Mouse (Mus musculus) hindbrain, embryonic 12.5 days (tissue): ENCODE measurements around the gene Gpa33. TPM values are rescaled to one million over a fixed set of nuclear protein-coding genes. Genes with fewer than 3 reads are reported as not detected.
"Not testable (repeated sequence)": the region's sequence is repeated elsewhere in the genome, so short reads cannot be mapped to it uniquely, and the experiment has no call there.

Experiments
- ATAC-seq: fragments of 200-750 bp; cut with Nextera tagmentation; 2 replicates; pipeline ENCODE4 v1.8.0; 2017; ENCODE audit warnings: moderate TSS enrichment; ENCODE audit not compliant: low FRiP score
- H3K27ac ChIP-seq: fragments of 300-500 bp; sonication (generic); 2 replicates; pipeline ENCODE4 v1.5.1; 2016; ENCODE audit warnings: mild to moderate bottlenecking
- H3K27me3 ChIP-seq: fragments of 300-500 bp; sonication (generic); 2 replicates; pipeline ENCODE4 v1.6.1; 2016; ENCODE audit warnings: mild to moderate bottlenecking
- H3K36me3 ChIP-seq: fragments of 300-500 bp; sonication (generic); 2 replicates; pipeline ENCODE4 v1.6.1; 2016; ENCODE audit warnings: mild to moderate bottlenecking
- H3K4me1 ChIP-seq: fragments of 300-500 bp; sonication (generic); 2 replicates; pipeline ENCODE4 v1.6.1; 2016
- H3K4me2 ChIP-seq: fragments of 300-500 bp; sonication (generic); replicated peaks from 2 replicates; pipeline ENCODE4 v1.6.1; 2016; ENCODE audit warnings: mild to moderate bottlenecking
- H3K4me3 ChIP-seq: fragments of 300-500 bp; sonication (generic); 2 replicates; pipeline ENCODE4 v1.5.1; 2016; ENCODE audit warnings: mild to moderate bottlenecking
- H3K9ac ChIP-seq: fragments of 300-500 bp; sonication (generic); 2 replicates; pipeline ENCODE4 v1.6.1; 2016; ENCODE audit warnings: mild to moderate bottlenecking, moderate library complexity
- H3K9me3 ChIP-seq: fragments of 300-500 bp; sonication (generic); replicated peaks from 2 replicates; pipeline ENCODE4 v1.6.1; 2016; ENCODE audit warnings: mild to moderate bottlenecking
- WGBS: fragments of 180-500 bp; shearing (Covaris S2); methylation state at CpG from one replicate; pipeline ENCODE4 v1.1.7; 2016; 5-methylcytosine and 5-hydroxymethylcytosine counted together
- polyA plus RNA-seq: library from polyadenylated mRNA; unstranded; fragments of >200 nt; fragmentation: Nextera tagmentation; extraction: Ambion mirVana; gene quantifications from 2 replicates; pipeline ENCODE4 v1.2.1, GENCODE M21; 2016

The Gpa33 gene
- polyA plus RNA-seq, 1 experiment from 2014 or later, result 0.12 TPM

DNA sequence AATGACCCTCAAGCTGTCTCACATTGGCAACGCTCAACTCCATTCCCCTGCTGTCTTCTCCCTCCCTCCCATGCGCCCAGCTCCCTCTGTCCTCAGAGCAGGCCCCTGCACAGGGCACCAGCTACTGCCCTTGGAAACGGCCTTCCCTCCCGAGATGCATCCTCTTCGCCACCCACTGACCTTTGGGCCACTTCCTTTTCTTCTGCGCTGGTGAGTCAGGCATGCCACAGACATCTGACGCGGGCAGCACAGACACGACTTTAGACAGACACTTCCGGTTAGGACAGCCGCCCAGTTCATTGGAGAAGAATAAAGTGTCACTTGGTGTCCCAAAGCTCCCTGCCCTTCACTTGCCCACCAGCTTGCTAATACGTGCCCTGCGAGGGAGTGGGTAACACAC is 8.1 kb downstream of the Gpa33 start:
- Histone ChIP-seq H3K4me1 (peaks cover 14% of the 10 kb centered on the region), H3K9me3 (no peaks in the 10 kb centered on the region), H3K27me3 (peaks cover 3% of the 10 kb centered on the region; the same call in 1 of the 2 replicates), H3K36me3 (no peaks in the 10 kb centered on the region), H3K27ac (no peak overlapping the region), H3K9ac (no peak overlapping the region), H3K4me3 (no peak overlapping the region), H3K4me2 (no peak overlapping the region)
- ATAC-seq, result no peak
- WGBS, result 68% methylated on average over 13 of the region's 13 CpGs

DNA sequence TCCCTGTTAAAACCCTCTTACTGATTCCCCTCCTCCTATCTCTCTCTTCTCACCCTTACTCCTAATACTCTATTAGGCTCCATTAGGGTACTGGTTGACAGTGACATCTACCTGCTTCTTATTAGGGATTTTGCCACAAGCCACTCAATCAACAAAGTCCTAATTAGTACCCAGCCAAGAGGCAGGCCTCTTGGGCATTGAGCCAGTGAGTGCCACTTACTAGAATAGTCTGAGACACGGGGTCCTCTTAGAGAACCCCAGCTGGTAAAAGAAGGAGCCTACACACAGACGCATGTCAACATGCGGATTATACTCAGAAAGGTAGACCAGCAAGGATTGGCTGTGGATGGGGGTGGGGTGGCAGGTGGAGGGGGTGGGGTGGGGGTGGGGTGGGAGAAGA is 9.1 kb downstream of the Gpa33 start:
- Histone ChIP-seq H3K4me2 (no peak overlapping the region), H3K27me3 (peaks cover 3% of the 10 kb centered on the region; the same call in 1 of the 2 replicates), H3K9me3 (no peaks in the 10 kb centered on the region), H3K4me3 (no peak overlapping the region), H3K9ac (no peak overlapping the region), H3K4me1 (peaks cover 14% of the 10 kb centered on the region), H3K36me3 (no peaks in the 10 kb centered on the region), H3K27ac (no peak overlapping the region)
- WGBS, result 71% methylated on average over 3 of the region's 3 CpGs
- no peak for ATAC-seq

DNA sequence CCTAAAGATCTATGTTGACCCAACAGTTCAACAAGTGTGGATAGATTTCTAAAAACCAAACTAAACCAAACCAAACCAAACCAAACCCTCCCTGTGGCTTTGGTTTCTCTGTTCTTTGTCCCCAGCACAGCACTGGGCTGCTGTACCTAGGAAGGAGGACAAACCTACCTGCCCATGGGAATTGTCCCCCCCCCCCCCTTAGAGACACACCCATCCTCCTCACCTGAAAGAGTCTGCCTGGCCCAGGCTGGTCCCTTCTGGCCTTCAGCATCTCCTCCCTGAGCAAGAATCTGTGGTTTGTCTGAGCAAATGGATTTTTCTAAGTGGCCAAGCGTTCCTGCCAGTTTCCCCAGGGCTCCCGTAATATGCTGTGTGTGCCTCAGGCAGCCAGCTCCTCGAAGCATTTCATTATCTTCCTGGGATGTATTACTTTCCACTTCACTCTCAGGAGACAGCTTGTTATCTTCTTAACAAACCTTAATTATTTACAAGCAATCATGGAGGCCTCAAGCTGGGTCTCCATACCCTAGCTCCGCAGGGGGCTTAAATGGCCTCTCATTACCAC is 9.7 kb downstream of the Gpa33 start:
- H3K27ac ChIP-seq, result no peak overlapping the region
- no peak overlapping the region for H3K4me3 ChIP-seq
- no peak overlapping the region for H3K4me2 ChIP-seq
- ATAC-seq, result peak; percentile 58; the same call in 1 of the 2 replicates
- peaks cover 14% of the 10 kb centered on the region for H3K4me1 ChIP-seq
- H3K9me3 ChIP-seq, result no peaks in the 10 kb centered on the region
- H3K9ac ChIP-seq, result no peak overlapping the region
- no peaks in the 10 kb centered on the region for H3K36me3 ChIP-seq
- peaks cover 3% of the 10 kb centered on the region; the same call in 1 of the 2 replicates for H3K27me3 ChIP-seq
- WGBS, result 49% methylated on average over 4 of the region's 4 CpGs

DNA sequence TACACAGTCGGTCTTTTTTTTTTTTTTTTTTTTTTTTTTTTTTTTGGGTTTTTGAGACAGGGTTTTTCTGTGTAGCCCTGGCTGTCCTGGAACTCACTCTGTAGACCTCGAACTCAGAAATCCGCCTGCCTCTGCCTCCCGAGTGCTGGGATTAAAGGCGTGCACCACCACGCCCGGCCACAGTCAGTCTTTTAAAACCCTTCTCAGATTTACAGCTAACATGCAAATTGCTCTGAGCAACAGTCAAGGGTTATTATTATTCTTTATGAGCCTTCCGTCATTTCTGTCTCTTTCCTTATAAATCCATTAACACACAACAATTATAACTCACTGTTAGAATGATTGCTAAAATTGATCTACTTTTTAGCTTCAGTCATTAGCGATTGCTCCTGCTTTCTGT is 11.8 kb downstream of the Gpa33 start:
- H3K27ac ChIP-seq, H3K4me2 ChIP-seq, H3K36me3 ChIP-seq, H3K27me3 ChIP-seq, H3K9me3 ChIP-seq, H3K4me3 ChIP-seq, H3K4me1 ChIP-seq, H3K9ac ChIP-seq, ATAC-seq: not testable (repeated sequence)
- 96% methylated on average over 9 of the region's 9 CpGs for WGBS

DNA sequence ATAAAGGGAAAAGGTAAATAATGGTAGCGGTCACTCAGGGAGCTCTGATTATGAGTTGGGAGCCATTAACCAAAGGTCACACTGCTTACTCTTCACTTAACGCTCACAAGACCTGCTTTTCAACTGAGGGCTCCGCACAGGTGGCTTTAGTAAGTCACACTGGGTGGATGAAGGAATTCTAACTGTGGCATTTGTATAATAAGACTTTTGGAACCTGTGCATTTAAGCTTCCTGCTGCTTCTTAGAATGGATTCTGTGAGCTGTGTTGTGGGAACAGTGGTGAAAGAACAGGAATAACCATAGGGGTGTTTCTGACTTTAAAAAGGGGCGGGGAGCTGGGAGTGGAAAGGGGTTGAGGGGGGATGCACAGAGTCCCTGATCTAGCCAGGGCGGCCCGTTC is 12.3 kb downstream of the Gpa33 start:
- Histone ChIP-seq H3K9ac (no peak overlapping the region), H3K27ac (no peak overlapping the region), H3K4me1 (peaks cover 8% of the 10 kb centered on the region; the same call in 1 of the 2 replicates), H3K36me3 (no peaks in the 10 kb centered on the region), H3K9me3 (no peaks in the 10 kb centered on the region), H3K27me3 (peaks cover 3% of the 10 kb centered on the region; the same call in 1 of the 2 replicates), H3K4me2 (no peak overlapping the region), H3K4me3 (no peak overlapping the region)
- 86% methylated on average over 6 of the region's 6 CpGs for WGBS
- no peak for ATAC-seq

DNA sequence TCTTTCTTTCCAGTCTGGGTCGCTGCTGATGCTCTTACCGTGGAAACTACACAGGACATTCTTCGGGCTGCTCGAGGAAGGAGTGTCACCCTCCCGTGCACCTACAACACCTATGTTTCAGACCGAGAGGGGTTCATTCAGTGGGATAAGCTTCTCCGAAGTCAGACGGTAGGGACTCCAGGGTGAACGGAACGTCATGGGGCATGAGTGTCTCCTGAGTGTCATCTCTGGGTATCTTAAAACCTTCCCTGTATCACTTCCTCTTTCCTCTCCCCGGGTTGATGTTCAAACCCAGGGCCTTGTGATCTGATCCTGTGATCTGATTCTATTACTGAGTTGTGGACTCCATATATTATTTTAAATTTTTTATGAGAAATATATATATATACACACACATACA is 16.6 kb downstream of the Gpa33 start:
- H3K27ac ChIP-seq, result no peak overlapping the region
- H3K9me3 ChIP-seq, result no peaks in the 10 kb centered on the region
- no peaks in the 10 kb centered on the region for H3K36me3 ChIP-seq
- no peak overlapping the region for H3K9ac ChIP-seq
- H3K27me3 ChIP-seq, result 0 out of 2 replicates have a peak, but pooled peaks cover 3% of the 10 kb centered on the region
- H3K4me3 ChIP-seq, result no peak overlapping the region
- WGBS, result 89% methylated on average over 11 of the region's 11 CpGs
- H3K4me2 ChIP-seq, result no peak overlapping the region
- no peaks in the 10 kb centered on the region; the same call in 1 of the 2 replicates for H3K4me1 ChIP-seq
- ATAC-seq, result no peak

DNA sequence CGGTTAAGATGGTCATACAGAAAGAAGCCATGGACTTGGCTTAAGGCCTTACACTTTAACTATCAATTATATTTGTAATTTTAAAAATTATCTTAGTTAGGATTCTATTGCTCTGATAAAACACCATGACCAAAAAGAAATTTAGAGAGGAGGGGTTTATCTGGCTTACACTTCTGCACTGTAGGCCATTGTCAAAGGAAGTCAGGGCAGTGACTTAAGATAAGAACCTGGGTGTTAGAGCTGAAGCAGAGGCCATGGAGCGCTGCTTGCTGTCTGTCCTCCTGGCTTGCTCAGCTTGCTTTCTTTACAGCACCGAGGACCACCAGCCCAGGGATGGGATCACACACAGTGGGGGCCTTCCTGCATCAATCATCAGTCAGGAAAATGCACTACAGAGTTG is 17.6 kb downstream of the Gpa33 start:
- Histone ChIP-seq H3K27me3 (no peaks in the 10 kb centered on the region), H3K4me1 (no peaks in the 10 kb centered on the region; the same call in 1 of the 2 replicates), H3K36me3 (no peaks in the 10 kb centered on the region), H3K9ac (no peak overlapping the region), H3K4me3 (no peak overlapping the region), H3K27ac (no peak overlapping the region), H3K4me2 (no peak overlapping the region), H3K9me3 (no peaks in the 10 kb centered on the region)
- WGBS, result 77% methylated on average over 3 of the region's 3 CpGs
- ATAC-seq, result no peak

DNA sequence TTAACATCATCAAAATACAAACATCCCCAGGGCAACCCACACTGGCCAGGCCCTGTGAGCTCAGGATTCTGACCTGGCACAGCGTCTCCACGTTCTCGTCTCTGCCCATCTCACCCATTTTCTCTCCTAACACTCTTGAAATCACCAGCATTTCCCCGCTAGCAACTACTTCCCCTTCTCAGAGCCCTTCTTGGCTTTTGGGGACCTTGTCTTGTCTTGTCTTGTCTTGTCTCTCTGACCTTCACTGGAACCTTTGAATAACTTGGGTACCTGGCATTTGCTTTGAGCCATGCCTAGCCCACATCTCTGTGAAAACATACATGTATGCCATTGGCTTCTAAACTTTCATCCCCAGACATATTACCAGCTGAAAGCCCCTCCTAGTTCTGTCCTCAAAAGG is 19.4 kb downstream of the Gpa33 start:
- no peak overlapping the region for H3K27ac ChIP-seq
- no peaks in the 10 kb centered on the region for H3K9me3 ChIP-seq
- 87% methylated on average over 4 of the region's 4 CpGs for WGBS
- H3K4me2 ChIP-seq, result no peak overlapping the region
- peaks cover 5% of the 10 kb centered on the region for H3K27me3 ChIP-seq
- ATAC-seq, result no peak
- no peaks in the 10 kb centered on the region for H3K36me3 ChIP-seq
- H3K4me1 ChIP-seq, result no peaks in the 10 kb centered on the region; the same call in 1 of the 2 replicates
- H3K4me3 ChIP-seq, result no peak overlapping the region
- H3K9ac ChIP-seq, result no peak overlapping the region

DNA sequence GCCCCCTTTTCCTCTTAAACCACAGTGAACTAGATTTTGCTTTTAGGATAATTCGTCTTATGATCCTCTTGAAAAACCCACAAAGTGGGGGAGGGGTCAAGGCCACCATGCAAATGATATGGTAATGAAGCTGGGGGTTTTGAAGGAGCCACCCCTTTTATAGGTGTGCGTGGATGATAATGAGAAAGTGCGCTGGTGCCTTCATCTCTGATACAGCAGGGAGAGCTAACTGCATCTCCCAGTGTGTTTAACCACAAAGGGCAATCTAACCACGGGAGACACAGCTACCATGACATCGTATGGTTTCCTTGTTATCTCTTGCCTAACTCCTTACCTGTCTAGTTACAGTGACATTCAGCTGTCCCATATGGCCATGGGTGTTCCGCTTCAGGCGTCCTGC is 20.0 kb downstream of the Gpa33 start:
- H3K9me3 ChIP-seq, result no peaks in the 10 kb centered on the region
- H3K27ac ChIP-seq, result no peak overlapping the region
- no peaks in the 10 kb centered on the region for H3K36me3 ChIP-seq
- no peak overlapping the region for H3K4me3 ChIP-seq
- H3K9ac ChIP-seq, result no peak overlapping the region
- ATAC-seq, result no peak
- no peaks in the 10 kb centered on the region; the same call in 1 of the 2 replicates for H3K4me1 ChIP-seq
- H3K27me3 ChIP-seq, result peaks cover 10% of the 10 kb centered on the region
- 81% methylated on average over 7 of the region's 7 CpGs for WGBS
- H3K4me2 ChIP-seq, result no peak overlapping the region

DNA sequence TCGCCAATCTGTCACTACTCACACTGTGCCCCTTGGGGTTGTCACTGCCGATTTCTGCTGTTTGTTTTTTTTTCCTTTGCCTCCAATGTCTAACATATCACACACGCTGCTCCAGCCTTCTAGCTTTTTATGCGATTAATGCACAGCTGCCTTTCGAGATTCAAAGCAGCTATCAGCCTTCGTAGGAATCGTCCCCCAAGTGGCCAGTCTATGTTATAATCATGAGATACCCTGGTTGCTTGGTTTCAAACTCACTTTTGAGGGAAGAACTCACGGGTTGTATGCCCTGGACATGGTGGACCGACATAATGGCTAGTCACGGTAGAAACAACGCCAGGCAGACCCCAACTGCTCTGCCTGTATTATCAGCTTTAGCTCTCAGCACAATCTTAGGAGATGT is 21.3 kb downstream of the Gpa33 start:
- peaks cover 19% of the 10 kb centered on the region for H3K27me3 ChIP-seq
- H3K36me3 ChIP-seq, result no peaks in the 10 kb centered on the region
- H3K9me3 ChIP-seq, result no peaks in the 10 kb centered on the region
- 57% methylated on average over 11 of the region's 11 CpGs for WGBS
- H3K4me1 ChIP-seq, result no peaks in the 10 kb centered on the region; the same call in 1 of the 2 replicates
- H3K27ac ChIP-seq, result no peak overlapping the region
- no peak overlapping the region for H3K4me3 ChIP-seq
- no peak overlapping the region for H3K4me2 ChIP-seq
- no peak for ATAC-seq
- H3K9ac ChIP-seq, result no peak overlapping the region

DNA sequence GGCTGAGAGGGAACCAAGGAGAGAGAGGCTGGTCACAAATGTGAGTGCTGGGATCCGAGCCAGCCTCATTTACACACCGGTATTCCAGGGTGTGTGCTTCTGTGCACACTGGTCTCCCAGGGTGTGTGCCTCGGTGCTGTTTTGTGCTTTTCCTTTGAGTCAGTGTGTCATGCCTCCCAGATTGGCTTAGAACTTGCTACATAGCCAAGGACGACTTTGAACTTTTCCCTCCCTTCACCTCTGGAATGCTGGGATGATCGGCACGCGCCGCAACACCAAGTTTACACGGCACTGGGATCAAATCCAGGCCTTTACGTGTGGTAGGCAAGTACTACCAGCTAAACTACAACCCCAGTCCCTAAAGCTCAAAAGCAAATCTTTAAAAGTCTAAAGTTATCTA is 22.0 kb downstream of the Gpa33 start:
- no peak overlapping the region for H3K4me3 ChIP-seq
- no peak overlapping the region for H3K27ac ChIP-seq
- no peaks in the 10 kb centered on the region for H3K9me3 ChIP-seq
- ATAC-seq, result no peak
- no peaks in the 10 kb centered on the region for H3K36me3 ChIP-seq
- H3K27me3 ChIP-seq, result peaks cover 21% of the 10 kb centered on the region
- no peaks in the 10 kb centered on the region; the same call in 1 of the 2 replicates for H3K4me1 ChIP-seq
- H3K9ac ChIP-seq, result no peak overlapping the region
- 91% methylated on average over 10 of the region's 10 CpGs for WGBS
- no peak overlapping the region for H3K4me2 ChIP-seq

DNA sequence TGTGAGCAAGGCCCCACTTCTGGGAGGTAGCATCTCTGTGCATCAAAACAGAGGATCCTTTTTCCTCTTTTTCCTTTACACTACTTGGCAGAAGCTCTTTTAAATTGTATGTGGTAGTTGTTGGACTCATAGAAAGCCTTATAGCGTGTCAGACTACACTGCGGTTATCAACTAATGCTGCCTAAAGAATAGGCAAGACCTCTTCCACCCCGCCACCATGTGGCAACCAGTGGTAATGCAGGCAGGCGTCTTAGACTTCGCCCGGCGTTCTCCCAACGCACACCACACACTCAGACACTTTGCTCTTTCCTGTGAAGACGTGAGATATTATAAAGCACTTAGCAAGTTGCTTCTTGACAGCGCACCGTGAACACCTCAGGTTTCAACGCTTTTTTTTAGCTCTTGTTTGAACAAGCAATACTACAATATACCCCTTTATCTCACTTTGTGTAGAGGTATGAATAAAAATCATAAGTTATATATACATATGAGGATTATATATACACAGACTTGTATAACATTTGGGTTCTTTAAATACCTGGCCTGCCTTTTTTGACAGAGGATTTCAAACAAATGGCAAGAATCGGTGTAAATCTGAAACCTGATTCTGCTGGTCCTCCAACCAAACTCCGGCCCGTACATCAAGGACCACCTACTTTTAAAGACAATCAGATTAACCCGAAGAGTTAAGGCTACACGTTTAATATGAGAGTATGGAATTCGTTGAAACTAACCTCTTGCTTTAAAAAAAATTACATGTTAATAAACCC is 23.5 kb downstream of the Gpa33 start:
- H3K4me2 ChIP-seq, result no peak overlapping the region

More for the DNA sequence above, 23.5 kb downstream of the Gpa33 start:
- ATAC-seq, result peak; percentile 49
- WGBS, result 14% methylated on average over 18 of the region's 18 CpGs
- H3K9me3 ChIP-seq, result no peaks in the 10 kb centered on the region
- no peak overlapping the region for H3K27ac ChIP-seq
- no peak overlapping the region for H3K9ac ChIP-seq
- no peak overlapping the region for H3K4me3 ChIP-seq
- no peaks in the 10 kb centered on the region; the same call in 1 of the 2 replicates for H3K4me1 ChIP-seq
- peaks cover 30% of the 10 kb centered on the region for H3K27me3 ChIP-seq
- H3K36me3 ChIP-seq, result no peaks in the 10 kb centered on the region
